Mouse (Mus musculus) C2C12 (cell line): ENCODE measurements around the gene Slc38a3.

Source experiments
- CEBPB ChIP-seq: IDR thresholded peaks from one replicate; pipeline ENCODE4 v1.6.1; 2011; ENCODE audit warnings: low read depth, mild to moderate bottlenecking, control low read depth, moderate library complexity
- CTCF ChIP-seq: IDR thresholded peaks from one replicate; pipeline ENCODE4 v1.5.1; 2011; ENCODE audit not compliant: control insufficient read depth, insufficient read depth, insufficient read length
- FOSL1 ChIP-seq: IDR thresholded peaks from one replicate; pipeline ENCODE4 v1.8.0; 2011; ENCODE audit warnings: mild to moderate bottlenecking, low read length; ENCODE audit not compliant: poor library complexity, insufficient read depth, severe bottlenecking
- MAX ChIP-seq: IDR thresholded peaks from one replicate; pipeline ENCODE4 v1.6.1; 2011; ENCODE audit warnings: mild to moderate bottlenecking, control low read depth
- MYOD1 ChIP-seq: IDR thresholded peaks from one replicate; pipeline ENCODE4 v1.6.1; 2011; ENCODE audit warnings: low read depth; ENCODE audit not compliant: control insufficient read depth, insufficient read length
- MYOG ChIP-seq: IDR thresholded peaks from one replicate; pipeline ENCODE4 v1.6.1; 2011; ENCODE audit not compliant: control insufficient read depth, insufficient read length; ENCODE audit errors: extremely low read depth
- USF1 ChIP-seq: IDR thresholded peaks from one replicate; pipeline ENCODE4 v1.6.1; 2011; ENCODE audit warnings: low read depth, mild to moderate bottlenecking, control low read depth, moderate library complexity

GRCm38 (mm10) chr9:107650225-107650624 lies 19.1 kb downstream of the Slc38a3 start:
- no peak for TF ChIP-seq CTCF
- no peak for TF ChIP-seq MAX
- no peak for TF ChIP-seq MYOG
- no peak for TF ChIP-seq USF1
- TF ChIP-seq CEBPB = no peak
- TF ChIP-seq FOSL1 = no peak
- TF ChIP-seq MYOD1 = no peak
